Mouse (Mus musculus) heart, postnatal 36 days (tissue): ENCODE measurements around the gene Spc24. TPM values are rescaled to one million over a fixed set of nuclear protein-coding genes. Genes with fewer than 3 reads are reported as not detected.

Experiments used
- DNase-seq, 2 experiments: peaks; one replicate each; pipeline ENCODE4 v3.0.0; 2021 to 2022
- intact Hi-C: fragments of 180-260 bp; cut with DNase I; formaldehyde crosslinking; loops from one replicate; pipeline ENCODE4 v1.15.1; 2025
- microRNA-seq, 2 experiments: library from miRNA; unstranded; fragments of <30 nt; microRNA quantifications; one replicate each; pipeline ENCODE4 v1.2.0; 2021; ENCODE audit warnings: borderline number of aligned reads in 2 of 2
- total RNA-seq, 2 experiments: library from RNA; stranded (reverse); gene quantifications; 2 replicates each; pipeline ENCODE4 v1.2.3; 2021

The Spc24 gene
- total RNA-seq, 2 experiments from 2014 or later, result 4.4 to 4.6 TPM

GRCm38 (mm10) chr9:21724147-21724536, 36.0 kb downstream of the Spc24 start:
- intact Hi-C loops, result no loop called here
- DNase-seq, result peak; percentile 84

- intact Hi-C loops, result no loop called here
- DNase-seq, result peak; percentile 76 to 77
Measured at GRCm38 (mm10) chr9:21723377-21724146, 36.5 kb downstream of the Spc24 start, which contains the start of gene Ldlr. TSS of gene Ldlr (plus strand) at chr9:21723483.

- intact Hi-C loops, result no loop called here
- DNase-seq, result peak in 1 of 2 experiments; percentile 40
Measured at GRCm38 (mm10) chr9:21721036-21721435, 39.1 kb downstream of the Spc24 start.

- intact Hi-C loops, result no loop called here
- DNase-seq, result no peak
Measured at GRCm38 (mm10) chr9:21717015-21717414, 43.1 kb downstream of the Spc24 start.

- DNase-seq, result peak in 1 of 2 experiments; percentile 30
- intact Hi-C loops, result no loop called here
Measured at GRCm38 (mm10) chr9:21715298-21715697, 44.8 kb downstream of the Spc24 start.

GRCm38 (mm10) chr9:21709340-21709739, 50.8 kb downstream of the Spc24 start:
- DNase-seq, result no peak
- intact Hi-C loops, result no loop called here

GRCm38 (mm10) chr9:21706586-21707265, 53.4 kb downstream of the Spc24 start:
- intact Hi-C loops, result no loop called here
- DNase-seq, result no peak

GRCm38 (mm10) chr9:21706085-21706484, 54.0 kb downstream of the Spc24 start:
- DNase-seq, result no peak
- intact Hi-C loops, result no loop called here

Small RNAs within 50 kb of the gene (microRNA-seq; reads per million reads assigned to microRNA genes)
- 2.7 to 11.6 reads per million in 2 experiments for gene Mir7083

Other genes starting within 250 kb of the Spc24 start
- gene AB124611, start 234.1 kb downstream of the Spc24 start, total RNA-seq, result 1 to 10 TPM; 1.8 to 2.0 TPM
- 10 to 100 TPM; 56.9 to 65.4 TPM for gene Carm1, start 213.4 kb downstream of the Spc24 start, total RNA-seq
- gene Timm29, start 167.6 kb downstream of the Spc24 start, total RNA-seq, result 10 to 100 TPM; 59.8 TPM
- gene Yipf2, start 167.5 kb downstream of the Spc24 start, total RNA-seq, result 1 to 10 TPM; 7.3 to 8.0 TPM
- gene Smarca4, start 144.1 kb downstream of the Spc24 start, total RNA-seq, result 10 to 100 TPM; 48.6 to 51.4 TPM
- gene Ldlr, start 36.8 kb downstream of the Spc24 start, total RNA-seq, result 1 to 10 TPM; 2.2 to 3.4 TPM
- 10 to 100 TPM; 50.5 to 54.2 TPM for gene Kank2, start 38.4 kb upstream of the Spc24 start, total RNA-seq
- gene Angptl8, start 75.2 kb upstream of the Spc24 start, total RNA-seq, result not detected
- gene Dock6, start 92.3 kb upstream of the Spc24 start, total RNA-seq, result 10 to 100 TPM; 31.0 to 39.1 TPM
- 10 to 100 TPM; 12.4 to 13.4 TPM for gene Rab3d, start 157.9 kb upstream of the Spc24 start, total RNA-seq
- 1 to 10 TPM; 2.1 to 2.5 TPM for gene Ccdc159, start 167.2 kb upstream of the Spc24 start, total RNA-seq
- 10 to 100 TPM; 57.0 to 58.5 TPM for gene Tmem205, start 167.3 kb upstream of the Spc24 start, total RNA-seq
- gene Plppr2, start 176.7 kb upstream of the Spc24 start, total RNA-seq, result 1 to 10 TPM; 1.7 to 2.7 TPM
- gene Swsap1, start 195.5 kb upstream of the Spc24 start, total RNA-seq, result 1 to 10 TPM; 5.8 to 8.0 TPM
- gene Epor, start 203.2 kb upstream of the Spc24 start, total RNA-seq, result 1 to 10 TPM; 1.4 to 2.2 TPM
- 1 to 10 TPM; 2.8 to 3.4 TPM for gene Rgl3, start 229.1 kb upstream of the Spc24 start, total RNA-seq
- gene Ccdc151, start 242.3 kb upstream of the Spc24 start, total RNA-seq, result not detected
- gene Prkcsh, start 242.5 kb upstream of the Spc24 start, total RNA-seq, result 10 to 100 TPM; 66.4 to 67.5 TPM